Mouse (Mus musculus): ENCODE data around the gene Olfr923. TPM values are rescaled to one million over a fixed set of nuclear protein-coding genes. Genes with fewer than 3 reads are reported as not detected.
"Not testable (repeated sequence)": the region's sequence is repeated elsewhere in the genome, so short reads cannot be mapped to it uniquely, and the experiment has no call there.

Gene Olfr923
- not detected for total RNA-seq (2021)
- long read RNA-seq, experiment 1, result 0 reads
- long read RNA-seq, experiment 2, result 0 reads

GRCm38 (mm10) chr9:38826245-38826644, at the start of gene Olfr923:
Gene Olfr923, plus strand, starts transcription at chr9:38826545.
- no peak for DNase-seq (ENCODE audit: low spot score in 2 of 2)

GRCm38 (mm10) chr9:38792689-38793088, 33.7 kb upstream of the Olfr923 start:
- no peak for DNase-seq (ENCODE audit: low spot score in 2 of 2)

DNA sequence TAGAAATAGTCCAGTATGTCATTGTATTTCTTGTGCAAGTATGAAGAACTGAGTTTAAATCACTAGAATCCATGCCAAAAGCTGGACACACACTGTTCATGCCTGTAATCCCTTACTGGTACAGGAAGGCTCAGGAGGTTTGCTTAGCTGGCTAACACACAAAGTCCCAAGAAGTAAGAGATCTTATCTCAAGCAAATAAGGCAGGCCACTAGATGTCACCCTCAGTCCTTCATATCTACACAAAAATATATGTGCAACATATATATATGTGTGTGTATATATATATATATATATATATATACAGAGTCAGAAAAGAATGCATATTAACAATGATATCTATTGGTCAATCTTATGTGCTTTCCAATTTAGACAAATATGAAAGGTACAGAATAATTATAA, 20.6 kb upstream of the Olfr923 start:
- DNase-seq (ENCODE audit: low spot score in 2 of 2), result no peak

DNA sequence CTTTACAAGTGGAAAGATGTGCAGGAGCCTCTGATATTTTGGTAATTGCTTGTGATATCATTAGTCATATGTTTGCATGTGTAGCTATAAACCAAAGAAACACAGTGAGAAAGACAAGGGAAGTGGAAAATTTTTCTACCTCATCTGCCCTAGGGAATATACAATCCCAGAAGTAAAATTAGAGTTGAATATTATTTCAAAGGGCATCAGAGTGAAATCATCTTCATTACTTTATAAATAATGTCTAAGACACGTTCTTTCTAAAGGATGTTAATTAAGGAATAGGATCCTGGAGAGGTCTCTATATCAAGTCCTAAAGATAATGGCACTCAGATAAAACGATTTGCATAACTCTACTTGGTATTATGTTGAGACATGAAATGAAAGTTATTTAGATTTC, 12.0 kb upstream of the Olfr923 start, which contains the start of gene Olfr922:
Gene Olfr922, plus strand, starts transcription at position 301 of the 400 bp plus-strand sequence.
- no peak for DNase-seq (ENCODE audit: low spot score in 2 of 2)

DNA sequence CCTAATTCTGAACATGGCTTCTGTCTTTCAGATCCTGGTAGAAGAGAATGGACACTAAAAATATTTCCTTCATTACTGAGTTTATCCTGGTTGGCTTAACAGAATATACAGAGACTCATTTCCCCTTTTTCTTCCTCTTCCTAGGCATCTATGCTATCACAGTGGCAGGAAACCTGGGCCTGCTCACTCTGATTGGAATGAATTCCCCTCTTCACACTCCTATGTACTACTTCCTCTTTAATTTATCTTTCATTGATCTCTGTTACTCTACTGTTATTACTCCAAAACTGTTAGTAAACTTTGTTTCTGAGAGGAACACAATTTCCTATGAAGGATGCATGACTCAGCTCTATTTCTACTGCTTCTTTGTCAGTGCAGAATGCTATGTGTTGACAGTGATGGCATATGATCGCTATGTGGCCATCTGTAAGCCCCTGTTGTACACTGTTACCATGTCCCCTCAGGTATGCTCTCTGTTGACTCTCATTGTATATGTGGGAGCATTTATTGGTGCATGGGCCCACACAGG, 10.8 kb upstream of the Olfr923 start:
- DNase-seq (ENCODE audit: low spot score in 2 of 2), result no peak

GRCm38 (mm10) chr9:38833027-38833426, 6.7 kb downstream of the Olfr923 start:
- no peak for DNase-seq (ENCODE audit: low spot score in 2 of 2)

- no peak for DNase-seq (ENCODE audit: low spot score in 2 of 2)
These were observed 17.8 kb downstream of the Olfr923 start, which contains the start of gene Olfr924 for GRCm38 (mm10) chr9:38844149-38844548. Gene Olfr924, plus strand, starts transcription at chr9:38844449.

GRCm38 (mm10) chr9:38854760-38855159, 28.4 kb downstream of the Olfr923 start, which contains the start of gene Olfr26:
Gene Olfr26, plus strand, starts transcription at chr9:38855060.
- DNase-seq (ENCODE audit: low spot score in 2 of 2), result no peak

GRCm38 (mm10) chr9:38874880-38875279, 48.5 kb downstream of the Olfr923 start:
- not testable (repeated sequence) for DNase-seq (ENCODE audit: low spot score in 2 of 2)

DNA sequence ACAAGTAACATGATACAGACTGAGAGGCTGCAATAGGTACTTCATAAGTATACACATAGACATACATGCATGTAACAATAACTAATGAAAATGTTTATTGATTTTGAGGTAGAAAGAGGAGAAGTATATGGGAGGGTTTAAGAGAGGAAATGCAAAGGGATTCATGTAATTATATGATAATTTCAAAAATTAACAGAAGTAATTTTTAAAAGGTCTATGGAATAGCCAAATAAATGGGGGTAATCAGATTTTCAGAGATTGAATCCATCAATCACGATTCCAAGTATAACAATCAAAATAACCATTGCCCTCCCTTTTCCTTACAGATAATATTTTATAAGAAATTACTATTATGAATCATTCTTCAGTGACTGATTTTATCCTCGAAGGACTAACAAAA, 50.5 kb downstream of the Olfr923 start, which contains the start of gene Olfr926:
Gene Olfr926, plus strand, starts transcription at position 301 of the 400 bp plus-strand sequence.
- no peak for DNase-seq (ENCODE audit: low spot score in 2 of 2)

Other genes with a start within 250 kb of the Olfr923 start
- not detected for gene Olfr912, start 246.4 kb upstream of the Olfr923 start, total RNA-seq (2021)
- not detected for gene Olfr913, start 233.8 kb upstream of the Olfr923 start, total RNA-seq (2021)
- not detected for gene Olfr914, start 221.4 kb upstream of the Olfr923 start, total RNA-seq (2021)
- not detected for gene Olfr916, start 166.7 kb upstream of the Olfr923 start, total RNA-seq (2021)
- gene Olfr917, start 160.7 kb upstream of the Olfr923 start, total RNA-seq (2021), result not detected
- not detected for gene Olfr918, start 151.9 kb upstream of the Olfr923 start, total RNA-seq (2021)
- not detected for gene Olfr919, start 122.9 kb upstream of the Olfr923 start, total RNA-seq (2021)
- 10 to 100 TPM; 41.1 to 43.6 TPM for gene Vwa5a, start 108.3 kb upstream of the Olfr923 start, total RNA-seq (2021)
- gene Olfr920, start 74.2 kb upstream of the Olfr923 start, total RNA-seq (2021), result under 1 TPM; 0.19 to 0.33 TPM
- gene Olfr921, start 53.5 kb upstream of the Olfr923 start, total RNA-seq (2021), result not detected
- not detected for gene Olfr922, start 11.9 kb upstream of the Olfr923 start, total RNA-seq (2021)
- gene Olfr924, start 17.9 kb downstream of the Olfr923 start, total RNA-seq (2021), result not detected
- gene Olfr26, start 28.5 kb downstream of the Olfr923 start, total RNA-seq (2021), result not detected
- not detected for gene Olfr926, start 50.6 kb downstream of the Olfr923 start, total RNA-seq (2021)
- gene Olfr930, start 103.3 kb downstream of the Olfr923 start, total RNA-seq (2021), result not detected
- gene Olfr933, start 145.8 kb downstream of the Olfr923 start, total RNA-seq (2021), result not detected
- gene Olfr934, start 161.8 kb downstream of the Olfr923 start, total RNA-seq (2021), result not detected
- gene Olfr935, start 173.1 kb downstream of the Olfr923 start, total RNA-seq (2021), result not detected
- gene Olfr146, start 196.8 kb downstream of the Olfr923 start, total RNA-seq (2021), result not detected
- not detected for gene Olfr937, start 238.4 kb downstream of the Olfr923 start, total RNA-seq (2021)